Comparison of ENCODE assay signal across 8 mouse cellular contexts in genomic region chr9:45138191-45139032, GRCm38 (mm10). TPM values are rescaled to one million over a fixed set of nuclear protein-coding genes. Genes with fewer than 3 reads are reported as not detected.
A peak's percentile ranks its signal among the peaks of the same experiment; 100 is the strongest.
DNase-seq lines count a peak whose midpoint lies in the region; ATAC-seq and TF ChIP-seq lines count a peak whose summit lies in the region.

Scn4b (plus strand) TSS chr9:45138395.

- H3K36me3 ChIP-seq in intestine, embryonic 16.5 days (ENCODE audit: control insufficient read depth, insufficient read depth, low read length): no peaks in the 10 kb centered on the region
- no peaks in the 10 kb centered on the region for H3K36me3 ChIP-seq in liver, embryonic 13.5 days

- under 1% methylated on average over 62 of the region's 76 CpGs for WGBS in intestine, embryonic 16.5 days
- WGBS in liver, embryonic 13.5 days (ENCODE audit: insufficient replicate concordance): 1% methylated on average over 76 of the region's 76 CpGs

- peak within 1 kb of the TSS; percentile 53; the same call in 1 of the 2 replicates for H3K9ac ChIP-seq in intestine, embryonic 16.5 days (ENCODE audit: low read depth, low read length)
- no peak within 1 kb of the TSS for H3K9ac ChIP-seq in liver, embryonic 13.5 days

- no peaks in the 10 kb centered on the region for H3K9me3 ChIP-seq in intestine, embryonic 16.5 days (ENCODE audit: control insufficient read depth, low read length)
- no peaks in the 10 kb centered on the region for H3K9me3 ChIP-seq in liver, embryonic 13.5 days (replicated peaks)

- H3K4me1 ChIP-seq in brown adipose tissue, adult 24 weeks (ENCODE audit: control insufficient read depth, insufficient read depth, insufficient read length, low read length): no peaks in the 10 kb centered on the region
- H3K4me1 ChIP-seq in intestine, embryonic 16.5 days (ENCODE audit: control insufficient read depth, insufficient read depth, low read length): peaks cover 9% of the 10 kb centered on the region
- H3K4me1 ChIP-seq in liver, embryonic 13.5 days (replicated peaks): peaks cover 19% of the 10 kb centered on the region

- H3K4me3 ChIP-seq in left cerebral cortex, adult 2 months: peak within 1 kb of the TSS; percentile 60
- peak within 1 kb of the TSS; percentile 40 for H3K4me3 ChIP-seq in brown adipose tissue, adult 24 weeks (ENCODE audit: insufficient read depth, low read depth, low read length)
- peak within 1 kb of the TSS; percentile 57 for H3K4me3 ChIP-seq in intestine, embryonic 16.5 days (ENCODE audit: low read length)
- H3K4me3 ChIP-seq in liver, embryonic 13.5 days (replicated peaks): peak within 1 kb of the TSS; percentile 49

- H3K27ac ChIP-seq in left cerebral cortex, adult 2 months: peak within 1 kb of the TSS; percentile 74
- H3K27ac ChIP-seq in brown adipose tissue, adult 24 weeks (replicated peaks; ENCODE audit: low read depth, low read length): no peak within 1 kb of the TSS
- no peak within 1 kb of the TSS for H3K27ac ChIP-seq in intestine, embryonic 16.5 days (ENCODE audit: low read length)
- H3K27ac ChIP-seq in liver, embryonic 13.5 days: no peak within 1 kb of the TSS

- TF ChIP-seq CTCF in left cerebral cortex, adult 2 months (IDR thresholded peaks at IDR 0.05): no peak

- intact Hi-C loops in left cerebral cortex, adult 2 months (cut with DNase I): loop anchor here (1.0 kb wide), 1 partner anchor 16 kb away; no protein-coding TSS in a partner anchor

- peak; percentile 29; the same call in 1 of the 2 replicates for ATAC-seq in intestine, embryonic 16.5 days
- no peak for ATAC-seq in liver, embryonic 13.5 days (ENCODE audit: low read depth)

- peak within 1 kb of the TSS; percentile 95 for H3K4me2 ChIP-seq in intestine, embryonic 16.5 days (ENCODE audit: low read depth, low read length)
- H3K4me2 ChIP-seq in liver, embryonic 13.5 days: peak within 1 kb of the TSS; percentile 66

- peaks cover 61% of the 10 kb centered on the region for H3K27me3 ChIP-seq in intestine, embryonic 16.5 days (replicated peaks; ENCODE audit: control insufficient read depth, insufficient read depth, low read length)
- H3K27me3 ChIP-seq in liver, embryonic 13.5 days: peaks cover 95% of the 10 kb centered on the region

- DNase-seq in left cerebral cortex, adult 2 months (ENCODE audit: extremely low spot score in 1 of 2, low spot score in 2 of 2): peak; percentile 45 to 54
- DNase-seq in left cerebral cortex, adult 11 months (ENCODE audit: low spot score): no peak
- DNase-seq in gastrocnemius, postnatal 4 days (ENCODE audit: low spot score in 2 of 2): peak; percentile 43
- DNase-seq in liver, embryonic 13.5 days: no peak
- DNase-seq in retina, postnatal 1 day: peak; percentile 68
- no peak for DNase-seq in adipocyte (ENCODE audit: low spot score)

RNA-seq across cellular contexts. Expression of gene Scn4b, which starts in this region (rescaled TPM):
- total RNA-seq in left cerebral cortex, adult 2 months (2021): 10 to 100 TPM; 52.1 to 74.9 TPM
- polyA plus RNA-seq in brown adipose tissue, adult 24 weeks (2012; ENCODE audit: insufficient read depth, insufficient read length, missing spikeins): 1.9 and 3.5 TPM in 2 replicates
- total RNA-seq in gastrocnemius, postnatal 4 days (2021): 10 to 100 TPM; 23.5 to 26.0 TPM
- polyA plus RNA-seq in intestine, embryonic 16.5 days (2015; fragmentation: Nextera tagmentation; extraction: Ambion mirVana): 0.13 and 0.15 TPM in 2 replicates
- 0.09 TPM in 2 replicates for polyA plus RNA-seq in liver, embryonic 13.5 days (2015; fragmentation: Nextera tagmentation; extraction: Ambion mirVana)

Comparison
In these comparisons a context has a peak if more than half of its experiments do, and no peak if none do; other contexts are left out.
1. DNase-seq: peak in left cerebral cortex, adult 2 months (2 of 2), gastrocnemius, postnatal 4 days (2 of 2) and retina, postnatal 1 day (single experiment); none in left cerebral cortex, adult 11 months (single experiment), liver, embryonic 13.5 days (single experiment) and adipocyte (single experiment).
2. Peak in ATAC-seq, H3K4me3 ChIP-seq, H3K9ac ChIP-seq and H3K4me2 ChIP-seq in intestine, embryonic 16.5 days; RNA of the gene not detected or under 1 TPM.
3. Peak in every context shown above with its lines, with median percentiles within 50 percentile points of each other: H3K4me3 ChIP-seq.